ENCODE assay signal across 12 mouse cellular contexts in the genomic region with DNA sequence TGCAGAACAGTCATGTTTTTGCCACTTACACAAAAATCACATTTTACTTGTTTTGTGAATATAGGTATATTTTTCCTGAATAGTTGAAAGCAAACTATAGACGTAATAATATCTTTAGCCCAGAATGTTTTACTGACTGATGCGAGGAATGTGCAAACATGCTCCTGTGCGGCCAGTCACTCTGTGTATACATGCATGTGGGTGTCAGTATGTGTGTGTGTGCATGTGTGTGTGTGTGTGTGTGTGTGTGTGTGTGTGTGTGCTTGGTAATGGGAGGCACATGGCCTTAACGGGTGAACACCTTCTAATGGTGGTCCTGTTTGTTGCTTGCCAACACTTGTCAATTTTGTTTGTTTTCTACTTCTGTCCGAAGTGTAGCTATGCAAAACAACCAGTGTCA.
"Had no signal": no experiment of that assay in that cellular context is flagged by ENCODE, and none has a peak within 500 bp of the region (broad histone marks: within the 10 kb centered on the region; RNA-seq: fewer than 3 reads in every experiment).

No protein-coding gene starts in this region.

- H3K36me3 ChIP-seq: limb, embryonic 10.5 days; liver, embryonic 15.5 days; neural tube, embryonic 15.5 days had no signal

- H3K9me3 ChIP-seq: limb, embryonic 10.5 days; liver, embryonic 15.5 days; neural tube, embryonic 15.5 days had no signal

- H3K4me1 ChIP-seq: liver, embryonic 15.5 days; neural tube, embryonic 15.5 days had no signal

- H3K27me3 ChIP-seq: liver, embryonic 15.5 days; neural tube, embryonic 15.5 days had no signal

- H3K4me2 ChIP-seq: liver, embryonic 11.5 days; liver, embryonic 15.5 days; neural tube, embryonic 15.5 days had no signal

- DNase-seq: kidney, adult 8-10 months; kidney, postnatal 25 days; lung, adult 2 months; right cerebral cortex, adult 18-20 months; right cerebral cortex, postnatal 25 days; thymus, adult 18-20 months; thymus, postnatal 14 days had no signal

- H3K4me3 ChIP-seq: limb, embryonic 10.5 days; liver, embryonic 15.5 days; neural tube, embryonic 15.5 days had no signal

- H3K27ac ChIP-seq: liver, embryonic 15.5 days had no signal

- H3K9ac ChIP-seq: liver, embryonic 15.5 days; neural tube, embryonic 15.5 days had no signal

- ATAC-seq: intestine, postnatal 0 days had no signal
